In genomic region chr9:118416475-118416874, GRCm38 (mm10) we compare ENCODE assay signal across 18 mouse cellular contexts.
"Had no signal": no experiment of that assay in that cellular context is flagged by ENCODE, and none has a peak within 500 bp of the region (broad histone marks: within the 10 kb centered on the region; RNA-seq: fewer than 3 reads in every experiment).

No protein-coding gene starts in this region.

- H3K36me3 ChIP-seq: midbrain, embryonic 10.5 days; midbrain, embryonic 12.5 days; neural tube, embryonic 13.5 days; neural tube, embryonic 15.5 days had no signal

- H3K27me3 ChIP-seq: neural tube, embryonic 13.5 days; neural tube, embryonic 15.5 days had no signal

- H3K4me2 ChIP-seq: lung, embryonic 14.5 days; midbrain, embryonic 12.5 days; neural tube, embryonic 13.5 days; neural tube, embryonic 15.5 days had no signal

- H3K4me1 ChIP-seq: midbrain, embryonic 10.5 days; midbrain, embryonic 12.5 days; neural tube, embryonic 13.5 days; neural tube, embryonic 15.5 days had no signal

- DNase-seq: lung, adult 18-20 months; lung, embryonic 14.5 days; lung, postnatal 10 days; lung, postnatal 4 days; midbrain, embryonic 14.5 days; retina, postnatal 1 day; right cerebral cortex, adult 18-20 months; right cerebral cortex, postnatal 4 days; spleen, adult 18-20 months; thymus, adult 18-20 months; thymus, postnatal 14 days; thymus, postnatal 36 days had no signal

- H3K9me3 ChIP-seq: midbrain, embryonic 10.5 days; midbrain, embryonic 12.5 days; neural tube, embryonic 13.5 days; neural tube, embryonic 15.5 days had no signal

- H3K27ac ChIP-seq: liver, embryonic 14.5 days; midbrain, embryonic 10.5 days; midbrain, embryonic 12.5 days; neural tube, embryonic 13.5 days; neural tube, embryonic 15.5 days had no signal

- H3K4me3 ChIP-seq: midbrain, embryonic 10.5 days; midbrain, embryonic 12.5 days; myocyte; neural tube, embryonic 13.5 days; neural tube, embryonic 15.5 days had no signal

- H3K9ac ChIP-seq: liver, embryonic 14.5 days; lung, embryonic 14.5 days; midbrain, embryonic 12.5 days; neural tube, embryonic 13.5 days; neural tube, embryonic 15.5 days had no signal
